16 mouse cellular contexts compared by ENCODE assay signal in the genomic region with DNA sequence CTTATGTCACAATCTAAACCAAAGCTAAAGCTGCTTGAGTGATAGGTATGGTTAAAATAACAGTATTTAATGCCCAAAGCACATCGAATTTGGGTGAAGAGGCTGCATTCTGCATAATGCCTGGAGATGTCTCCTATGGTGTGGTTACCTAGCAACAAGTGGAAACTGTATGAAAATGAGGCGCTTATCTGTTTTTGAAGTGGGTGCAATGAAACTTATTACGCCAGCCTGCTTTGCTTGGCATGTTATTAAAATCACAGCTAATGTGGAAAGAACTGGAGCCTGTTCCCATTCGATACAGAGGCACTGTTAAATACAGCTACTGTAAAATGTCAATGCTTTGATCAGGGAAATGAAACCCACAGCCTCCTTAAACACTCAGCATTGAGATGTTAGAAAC.
"Had no signal": no experiment of that assay in that cellular context is flagged by ENCODE, and none has a peak within 500 bp of the region (broad histone marks: within the 10 kb centered on the region; RNA-seq: fewer than 3 reads in every experiment).

No protein-coding gene starts in this region.

- H3K36me3 ChIP-seq: limb, embryonic 10.5 days; limb, embryonic 13.5 days; liver, embryonic 12.5 days; liver, embryonic 15.5 days; lung, embryonic 15.5 days; midbrain, embryonic 12.5 days had no signal

- H3K9ac ChIP-seq: limb, embryonic 13.5 days; liver, embryonic 12.5 days; liver, embryonic 15.5 days; lung, embryonic 15.5 days; midbrain, embryonic 12.5 days had no signal

- H3K4me3 ChIP-seq: limb, embryonic 10.5 days; limb, embryonic 13.5 days; liver, embryonic 12.5 days; liver, embryonic 15.5 days; lung, embryonic 15.5 days; midbrain, embryonic 12.5 days had no signal

- DNase-seq: kidney, adult 18-20 months; kidney, adult 9 months; kidney, postnatal 14 days; kidney, postnatal 4 days; liver; lung, adult 18-20 months; lung, postnatal 10 days; lung, postnatal 4 days; thymus, adult 18-20 months; thymus, postnatal 36 days had no signal

- H3K27ac ChIP-seq: limb, embryonic 10.5 days; limb, embryonic 13.5 days; liver, embryonic 12.5 days; liver, embryonic 15.5 days; lung, embryonic 15.5 days; midbrain, embryonic 12.5 days had no signal

- H3K27me3 ChIP-seq: liver, embryonic 12.5 days; liver, embryonic 15.5 days; lung, embryonic 15.5 days; midbrain, embryonic 12.5 days had no signal

- H3K4me2 ChIP-seq: limb, embryonic 13.5 days; liver, embryonic 12.5 days; liver, embryonic 15.5 days; lung, embryonic 15.5 days; midbrain, embryonic 12.5 days had no signal

- H3K4me1 ChIP-seq: liver, embryonic 15.5 days had no signal

- H3K9me3 ChIP-seq: limb, embryonic 10.5 days; limb, embryonic 13.5 days; liver, embryonic 12.5 days; liver, embryonic 15.5 days; lung, embryonic 15.5 days; midbrain, embryonic 12.5 days had no signal

- ATAC-seq: liver, embryonic 12.5 days had no signal
